Mouse (Mus musculus) stomach, postnatal 0 days (tissue): Measurements from ENCODE around the gene Cish. TPM values are rescaled to one million over a fixed set of nuclear protein-coding genes. Genes with fewer than 3 reads are reported as not detected.

Source experiments
- ATAC-seq: fragments of 200-750 bp; cut with Nextera tagmentation; 2 replicates; pipeline ENCODE4 v1.8.0; 2017; ENCODE audit not compliant: low FRiP score, low TSS enrichment
- DNase-seq: peaks from one replicate; pipeline ENCODE4 v3.0.0-alpha.2; 2016; ENCODE audit warnings: low spot score
- H3K27ac ChIP-seq: fragments of 300-500 bp; sonication (generic); replicated peaks from 2 replicates; pipeline ENCODE4 v1.5.1; 2014; ENCODE audit warnings: mild to moderate bottlenecking, control low read depth
- H3K27me3 ChIP-seq: fragments of 300-500 bp; sonication (generic); 2 replicates; pipeline ENCODE4 v1.6.1; 2014; ENCODE audit warnings: low read length; ENCODE audit not compliant: control insufficient read depth, insufficient read depth
- H3K36me3 ChIP-seq: fragments of 300-500 bp; sonication (generic); 2 replicates; pipeline ENCODE4 v1.6.1; 2014; ENCODE audit warnings: low read length, mixed read lengths; ENCODE audit not compliant: control insufficient read depth, insufficient read depth
- H3K4me1 ChIP-seq: fragments of 300-500 bp; sonication (generic); replicated peaks from 2 replicates; pipeline ENCODE4 v1.6.1; 2014; ENCODE audit warnings: antibody characterized with exemption; ENCODE audit not compliant: control insufficient read depth, insufficient read depth
- H3K4me2 ChIP-seq: fragments of 300-500 bp; sonication (generic); replicated peaks from 2 replicates; pipeline ENCODE4 v1.6.1; 2014; ENCODE audit warnings: low read depth, mild to moderate bottlenecking, control low read depth, moderate library complexity
- H3K4me3 ChIP-seq: fragments of 300-500 bp; sonication (generic); 2 replicates; pipeline ENCODE4 v1.5.1; 2014; ENCODE audit warnings: low read depth, low read length, control low read depth
- H3K9ac ChIP-seq: fragments of 300-500 bp; sonication (generic); 2 replicates; pipeline ENCODE4 v1.6.1; 2014; ENCODE audit warnings: mild to moderate bottlenecking, low read length, control low read depth, mixed read lengths
- H3K9me3 ChIP-seq: fragments of 300-500 bp; sonication (generic); 2 replicates; pipeline ENCODE4 v1.6.1; 2016; ENCODE audit warnings: low read length; ENCODE audit not compliant: control insufficient read depth
- CTCF ChIP-seq: IDR thresholded peaks from 2 replicates; pipeline ENCODE4 v1.5.1; 2016; ENCODE audit warnings: antibody characterized with exemption, low read depth, mild to moderate bottlenecking, moderate library complexity
- EP300 ChIP-seq: optimal IDR thresholded peaks from 2 replicates; pipeline ENCODE3; 2016; ENCODE audit warnings: antibody characterized with exemption
- WGBS: fragments of 180-500 bp; shearing (Covaris S2); extraction: QIAGEN DNeasy Blood & Tissue Kit; methylation state at CpG from one replicate; pipeline ENCODE4 v1.1.7; 2014; 5-methylcytosine and 5-hydroxymethylcytosine counted together
- polyA plus RNA-seq: library from polyadenylated mRNA; unstranded; fragments of >200 nt; fragmentation: Nextera tagmentation; extraction: Ambion mirVana; gene quantifications from 2 replicates; pipeline ENCODE4 v1.2.1, GENCODE M21; 2015

Gene Cish
- polyA plus RNA-seq, 1 experiment from 2014 or later = 30.8 TPM

- Histone ChIP-seq H3K27me3 (no peaks in the 10 kb centered on the region), H3K4me2 (peak within 1 kb of the TSS; percentile 72), H3K4me3 (peak within 1 kb of the TSS; percentile 43), H3K27ac (peak within 1 kb of the TSS; percentile 87), H3K4me1 (no peaks in the 10 kb centered on the region), H3K9ac (peak within 1 kb of the TSS; percentile 51), H3K9me3 (no peaks in the 10 kb centered on the region), H3K36me3 (no peaks in the 10 kb centered on the region)
- 3% methylated on average over 47 of the region's 49 CpGs for WGBS
- ATAC-seq = peak; percentile 90
- TF ChIP-seq EP300 (peak; percentile 42), CTCF (peak; percentile 58)
- peak; percentile 96 for DNase-seq
Measured at GRCm38 (mm10) chr9:107289211-107290076, 6.4 kb upstream of the Cish start, which contains the start of gene Mapkapk3. Mapkapk3 (minus strand) TSS chr9:107289877.

GRCm38 (mm10) chr9:107290897-107291296, 4.9 kb upstream of the Cish start:
- 29% methylated on average over 10 of the region's 10 CpGs for WGBS
- TF ChIP-seq EP300 (no peak), CTCF (peak; percentile 97)
- no peaks in the 10 kb centered on the region for H3K27me3 ChIP-seq
- no peak overlapping the region for H3K4me2 ChIP-seq
- H3K4me3 ChIP-seq = no peak overlapping the region
- H3K27ac ChIP-seq = no peak overlapping the region
- H3K9me3 ChIP-seq = no peaks in the 10 kb centered on the region
- H3K36me3 ChIP-seq = no peaks in the 10 kb centered on the region
- no peak overlapping the region for H3K9ac ChIP-seq
- H3K4me1 ChIP-seq = peaks cover 5% of the 10 kb centered on the region; the same call in 1 of the 2 replicates
- peak; percentile 27; the same call in 1 of the 2 replicates for ATAC-seq
- DNase-seq = peak; percentile 84

GRCm38 (mm10) chr9:107294249-107294648, 1.6 kb upstream of the Cish start:
- Histone ChIP-seq H3K27me3 (no peaks in the 10 kb centered on the region), H3K9ac (no peak overlapping the region), H3K9me3 (no peaks in the 10 kb centered on the region), H3K36me3 (no peaks in the 10 kb centered on the region), H3K4me1 (peaks cover 8% of the 10 kb centered on the region; the same call in 1 of the 2 replicates), H3K4me3 (no peak overlapping the region), H3K27ac (no peak overlapping the region), H3K4me2 (no peak overlapping the region)
- DNase-seq (peak; percentile 89), ATAC-seq (no peak)
- peak; percentile 98 for TF ChIP-seq CTCF
- no peak for TF ChIP-seq EP300
- WGBS = 2% methylated on average over 6 of the region's 6 CpGs

GRCm38 (mm10) chr9:107295616-107296015, 210 bp upstream of the Cish start:
- Histone ChIP-seq H3K9me3 (no peaks in the 10 kb centered on the region), H3K9ac (peak overlapping the region; percentile 57), H3K4me3 (peak overlapping the region; percentile 78; the same call in 1 of the 2 replicates), H3K4me2 (peak overlapping the region; percentile 74), H3K36me3 (peaks cover 8% of the 10 kb centered on the region; the same call in 1 of the 2 replicates), H3K4me1 (peaks cover 8% of the 10 kb centered on the region; the same call in 1 of the 2 replicates), H3K27me3 (no peaks in the 10 kb centered on the region), H3K27ac (peak overlapping the region; percentile 96)
- no peak for ATAC-seq
- 24% methylated on average over 4 of the region's 4 CpGs for WGBS
- DNase-seq = no peak
- TF ChIP-seq EP300 (no peak), CTCF (no peak)

GRCm38 (mm10) chr9:107296041-107296440, 215 bp downstream of the Cish start:
- Histone ChIP-seq H3K27me3 (no peaks in the 10 kb centered on the region), H3K27ac (peak overlapping the region; percentile 96), H3K4me3 (peak overlapping the region; percentile 78), H3K4me1 (peaks cover 8% of the 10 kb centered on the region; the same call in 1 of the 2 replicates), H3K9me3 (no peaks in the 10 kb centered on the region), H3K4me2 (peak overlapping the region; percentile 74), H3K9ac (peak overlapping the region; percentile 57), H3K36me3 (peaks cover 13% of the 10 kb centered on the region)
- under 1% methylated on average over 14 of the region's 14 CpGs for WGBS
- peak; percentile 24 for ATAC-seq
- no peak for DNase-seq
- no peak for TF ChIP-seq CTCF
- TF ChIP-seq EP300 = no peak

- Histone ChIP-seq H3K27ac (peak overlapping the region; percentile 96), H3K36me3 (peaks cover 17% of the 10 kb centered on the region), H3K4me1 (peaks cover 8% of the 10 kb centered on the region; the same call in 1 of the 2 replicates), H3K27me3 (no peaks in the 10 kb centered on the region), H3K4me3 (peak overlapping the region; percentile 78), H3K9ac (peak overlapping the region; percentile 84), H3K4me2 (peak overlapping the region; percentile 74), H3K9me3 (no peaks in the 10 kb centered on the region)
- peak; percentile 95 for DNase-seq
- WGBS = under 1% methylated on average over 31 of the region's 31 CpGs
- ATAC-seq = peak; percentile 94
- TF ChIP-seq CTCF (no peak), EP300 (peak; percentile 96)
Measured at GRCm38 (mm10) chr9:107296501-107296965, 707 bp downstream of the Cish start.
